Mouse (Mus musculus) lung, adult 2 months (tissue): Measurements from ENCODE around the gene Vdr.

Source experiments
- CTCF ChIP-seq: fragments of 200-500 bp; IDR thresholded peaks from 2 replicates; pipeline ENCODE4 v1.5.1; 2011; ENCODE audit warnings: mild to moderate bottlenecking, low read length, control low read depth; ENCODE audit not compliant: insufficient read depth
- POLR2A ChIP-seq: fragments of 200-500 bp; IDR thresholded peaks from 2 replicates; pipeline ENCODE4 v1.6.1; 2011; ENCODE audit warnings: low read depth, mild to moderate bottlenecking, control low read depth, low read length, borderline replicate concordance; ENCODE audit errors: extremely low read depth

- TF ChIP-seq CTCF (no peak), POLR2A (no peak)
Observed at GRCm38 (mm10) chr15:97814703-97815102, 95.7 kb downstream of the Vdr start.
